Mouse (Mus musculus) erythroblast, embryonic 14.5 days (primary cell): ENCODE results near the gene St8sia2.

Experiments used
- GATA1 ChIP-seq: IDR thresholded peaks from 2 replicates; pipeline ENCODE4 v1.6.1; 2012; ENCODE audit warnings: low read length, inconsistent platforms, mixed read lengths
- TAL1 ChIP-seq: IDR thresholded peaks from 3 replicates; pipeline ENCODE4 v1.6.1; 2012; ENCODE audit warnings: low read length, inconsistent platforms, mixed read lengths

- TF ChIP-seq GATA1 (no peak), TAL1 (no peak)
Observed at GRCm38 (mm10) chr7:74008946-74009542, 4.4 kb downstream of the St8sia2 start.
